Mouse (Mus musculus): ENCODE data around the gene Cbx7. TPM values are rescaled to one million over a fixed set of nuclear protein-coding genes. Genes with fewer than 3 reads are reported as not detected.
"Not testable (repeated sequence)": the region's sequence is repeated elsewhere in the genome, so short reads cannot be mapped to it uniquely, and the experiment has no call there.

Cbx7 gene
- polyA plus RNA-seq, 1 experiment from 2014 or later = 0.97 TPM

GRCm38 (mm10) chr15:79947681-79948080 lies 23.2 kb downstream of the Cbx7 start:
- no peak overlapping the region for H3K4me2 ChIP-seq (ENCODE audit: low read depth, severe bottlenecking)
- WGBS = 74% methylated on average over 6 of the region's 6 CpGs
- H3K36me3 ChIP-seq (ENCODE audit: control insufficient read depth, insufficient read depth, low read length) = no peaks in the 10 kb centered on the region
- no peak for DNase-seq (ENCODE audit: low spot score)
- no peaks in the 10 kb centered on the region for H3K27me3 ChIP-seq (ENCODE audit: control insufficient read depth, insufficient read depth, low read length)
- H3K27ac ChIP-seq (replicated peaks; ENCODE audit: low read depth, low read length) = no peak overlapping the region
- peaks cover 26% of the 10 kb centered on the region for H3K4me1 ChIP-seq (ENCODE audit: control insufficient read depth, insufficient read depth, low read length)
- H3K9ac ChIP-seq (ENCODE audit: low read length) = no peak overlapping the region
- H3K4me3 ChIP-seq (ENCODE audit: low read depth, low read length) = no peak overlapping the region
- ATAC-seq (ENCODE audit: insufficient number of reproducible peaks, low FRiP score, low TSS enrichment, low read depth) = no peak
- H3K9me3 ChIP-seq (ENCODE audit: control insufficient read depth, low read length) = no peaks in the 10 kb centered on the region

GRCm38 (mm10) chr15:79946790-79947189 lies 24.1 kb downstream of the Cbx7 start:
- 52% methylated on average over 9 of the region's 9 CpGs for WGBS
- H3K4me3 ChIP-seq (ENCODE audit: low read depth, low read length) = no peak overlapping the region
- H3K4me1 ChIP-seq (ENCODE audit: control insufficient read depth, insufficient read depth, low read length) = peaks cover 21% of the 10 kb centered on the region
- H3K27ac ChIP-seq (replicated peaks; ENCODE audit: low read depth, low read length) = no peak overlapping the region
- H3K27me3 ChIP-seq (ENCODE audit: control insufficient read depth, insufficient read depth, low read length) = no peaks in the 10 kb centered on the region
- H3K36me3 ChIP-seq (ENCODE audit: control insufficient read depth, insufficient read depth, low read length) = no peaks in the 10 kb centered on the region
- ATAC-seq (ENCODE audit: insufficient number of reproducible peaks, low FRiP score, low TSS enrichment, low read depth) (no peak), DNase-seq (ENCODE audit: low spot score) (peak; percentile 51)
- no peak overlapping the region for H3K4me2 ChIP-seq (ENCODE audit: low read depth, severe bottlenecking)
- H3K9me3 ChIP-seq (ENCODE audit: control insufficient read depth, low read length) = no peaks in the 10 kb centered on the region
- no peak overlapping the region for H3K9ac ChIP-seq (ENCODE audit: low read length)

GRCm38 (mm10) chr15:79946022-79946421 lies 24.9 kb downstream of the Cbx7 start:
- Histone ChIP-seq H3K4me3 (ENCODE audit: low read depth, low read length) (no peak overlapping the region), H3K36me3 (ENCODE audit: control insufficient read depth, insufficient read depth, low read length) (no peaks in the 10 kb centered on the region), H3K27ac (replicated peaks; ENCODE audit: low read depth, low read length) (no peak overlapping the region), H3K9ac (ENCODE audit: low read length) (no peak overlapping the region), H3K27me3 (ENCODE audit: control insufficient read depth, insufficient read depth, low read length) (no peaks in the 10 kb centered on the region), H3K4me1 (ENCODE audit: control insufficient read depth, insufficient read depth, low read length) (peaks cover 15% of the 10 kb centered on the region), H3K4me2 (ENCODE audit: low read depth, severe bottlenecking) (no peak overlapping the region), H3K9me3 (ENCODE audit: control insufficient read depth, low read length) (no peaks in the 10 kb centered on the region)
- peak; percentile 97 for DNase-seq (ENCODE audit: low spot score)
- 12% methylated on average over 4 of the region's 4 CpGs for WGBS
- peak; percentile 73; the same call in 1 of the 2 replicates for ATAC-seq (ENCODE audit: insufficient number of reproducible peaks, low FRiP score, low TSS enrichment, low read depth)

GRCm38 (mm10) chr15:79944948-79945347 lies 26.0 kb downstream of the Cbx7 start:
- peaks cover 5% of the 10 kb centered on the region for H3K4me1 ChIP-seq (ENCODE audit: control insufficient read depth, insufficient read depth, low read length)
- DNase-seq (ENCODE audit: low spot score) = no peak
- no peak overlapping the region for H3K27ac ChIP-seq (replicated peaks; ENCODE audit: low read depth, low read length)
- no peak for ATAC-seq (ENCODE audit: insufficient number of reproducible peaks, low FRiP score, low TSS enrichment, low read depth)
- H3K9ac ChIP-seq (ENCODE audit: low read length) = no peak overlapping the region
- H3K4me2 ChIP-seq (ENCODE audit: low read depth, severe bottlenecking) = no peak overlapping the region
- H3K4me3 ChIP-seq (ENCODE audit: low read depth, low read length) = no peak overlapping the region
- H3K9me3 ChIP-seq (ENCODE audit: control insufficient read depth, low read length) = no peaks in the 10 kb centered on the region
- WGBS = 81% methylated on average over 5 of the region's 5 CpGs
- no peaks in the 10 kb centered on the region for H3K36me3 ChIP-seq (ENCODE audit: control insufficient read depth, insufficient read depth, low read length)
- H3K27me3 ChIP-seq (ENCODE audit: control insufficient read depth, insufficient read depth, low read length) = no peaks in the 10 kb centered on the region

- DNase-seq (ENCODE audit: low spot score) (no peak), ATAC-seq (ENCODE audit: insufficient number of reproducible peaks, low FRiP score, low TSS enrichment, low read depth) (no peak)
- Histone ChIP-seq H3K36me3 (ENCODE audit: control insufficient read depth, insufficient read depth, low read length) (no peaks in the 10 kb centered on the region), H3K4me2 (ENCODE audit: low read depth, severe bottlenecking) (no peak overlapping the region), H3K9me3 (ENCODE audit: control insufficient read depth, low read length) (no peaks in the 10 kb centered on the region), H3K4me3 (ENCODE audit: low read depth, low read length) (no peak overlapping the region), H3K27me3 (ENCODE audit: control insufficient read depth, insufficient read depth, low read length) (no peaks in the 10 kb centered on the region), H3K27ac (replicated peaks; ENCODE audit: low read depth, low read length) (no peak overlapping the region), H3K4me1 (ENCODE audit: control insufficient read depth, insufficient read depth, low read length) (no peaks in the 10 kb centered on the region), H3K9ac (ENCODE audit: low read length) (no peak overlapping the region)
- WGBS = 88% methylated on average over 3 of the region's 3 CpGs
These were observed 27.3 kb downstream of the Cbx7 start for GRCm38 (mm10) chr15:79943584-79943983.

- Histone ChIP-seq H3K27ac (replicated peaks; ENCODE audit: low read depth, low read length) (no peak overlapping the region), H3K4me2 (ENCODE audit: low read depth, severe bottlenecking) (no peak overlapping the region), H3K27me3 (ENCODE audit: control insufficient read depth, insufficient read depth, low read length) (no peaks in the 10 kb centered on the region), H3K4me3 (ENCODE audit: low read depth, low read length) (no peak overlapping the region), H3K36me3 (ENCODE audit: control insufficient read depth, insufficient read depth, low read length) (no peaks in the 10 kb centered on the region), H3K4me1 (ENCODE audit: control insufficient read depth, insufficient read depth, low read length) (no peaks in the 10 kb centered on the region), H3K9ac (ENCODE audit: low read length) (no peak overlapping the region), H3K9me3 (ENCODE audit: control insufficient read depth, low read length) (no peaks in the 10 kb centered on the region)
- ATAC-seq (ENCODE audit: insufficient number of reproducible peaks, low FRiP score, low TSS enrichment, low read depth) (no peak), DNase-seq (ENCODE audit: low spot score) (no peak)
- 88% methylated on average over 6 of the region's 6 CpGs for WGBS
These were observed 28.4 kb downstream of the Cbx7 start for GRCm38 (mm10) chr15:79942541-79942940.

- ATAC-seq (ENCODE audit: insufficient number of reproducible peaks, low FRiP score, low TSS enrichment, low read depth) (no peak), DNase-seq (ENCODE audit: low spot score) (peak; percentile 38)
- no peak overlapping the region for H3K4me3 ChIP-seq (ENCODE audit: low read depth, low read length)
- H3K4me1 ChIP-seq (ENCODE audit: control insufficient read depth, insufficient read depth, low read length) = no peaks in the 10 kb centered on the region
- H3K9me3 ChIP-seq (ENCODE audit: control insufficient read depth, low read length) = no peaks in the 10 kb centered on the region
- no peak overlapping the region for H3K9ac ChIP-seq (ENCODE audit: low read length)
- WGBS = 26% methylated on average over 8 of the region's 8 CpGs
- H3K27ac ChIP-seq (replicated peaks; ENCODE audit: low read depth, low read length) = no peak overlapping the region
- H3K36me3 ChIP-seq (ENCODE audit: control insufficient read depth, insufficient read depth, low read length) = no peaks in the 10 kb centered on the region
- H3K27me3 ChIP-seq (ENCODE audit: control insufficient read depth, insufficient read depth, low read length) = no peaks in the 10 kb centered on the region
- no peak overlapping the region for H3K4me2 ChIP-seq (ENCODE audit: low read depth, severe bottlenecking)
These were observed 30.0 kb downstream of the Cbx7 start for GRCm38 (mm10) chr15:79940932-79941331.

GRCm38 (mm10) chr15:79939913-79940312 lies 31.0 kb downstream of the Cbx7 start:
- H3K27me3 ChIP-seq (ENCODE audit: control insufficient read depth, insufficient read depth, low read length) = no peaks in the 10 kb centered on the region
- H3K4me2 ChIP-seq (ENCODE audit: low read depth, severe bottlenecking) = no peak overlapping the region
- 0 out of 2 replicates have a peak, but pooled peaks cover 2% of the 10 kb centered on the region for H3K4me1 ChIP-seq (ENCODE audit: control insufficient read depth, insufficient read depth, low read length)
- DNase-seq (ENCODE audit: low spot score) (no peak), ATAC-seq (ENCODE audit: insufficient number of reproducible peaks, low FRiP score, low TSS enrichment, low read depth) (no peak)
- no peak overlapping the region for H3K4me3 ChIP-seq (ENCODE audit: low read depth, low read length)
- no peaks in the 10 kb centered on the region for H3K36me3 ChIP-seq (ENCODE audit: control insufficient read depth, insufficient read depth, low read length)
- H3K27ac ChIP-seq (replicated peaks; ENCODE audit: low read depth, low read length) = no peak overlapping the region
- 89% methylated on average over 16 of the region's 16 CpGs for WGBS
- H3K9me3 ChIP-seq (ENCODE audit: control insufficient read depth, low read length) = no peaks in the 10 kb centered on the region
- no peak overlapping the region for H3K9ac ChIP-seq (ENCODE audit: low read length)

GRCm38 (mm10) chr15:79939501-79939900 lies 31.4 kb downstream of the Cbx7 start:
- not testable (repeated sequence) for H3K4me1 ChIP-seq (ENCODE audit: control insufficient read depth, insufficient read depth, low read length); ATAC-seq (ENCODE audit: insufficient number of reproducible peaks, low FRiP score, low TSS enrichment, low read depth); H3K9me3 ChIP-seq (ENCODE audit: control insufficient read depth, low read length); DNase-seq (ENCODE audit: low spot score); H3K27ac ChIP-seq (replicated peaks; ENCODE audit: low read depth, low read length); H3K9ac ChIP-seq (ENCODE audit: low read length); H3K27me3 ChIP-seq (ENCODE audit: control insufficient read depth, insufficient read depth, low read length); H3K36me3 ChIP-seq (ENCODE audit: control insufficient read depth, insufficient read depth, low read length); H3K4me3 ChIP-seq (ENCODE audit: low read depth, low read length); H3K4me2 ChIP-seq (ENCODE audit: low read depth, severe bottlenecking)
- 83% methylated on average over 5 of the region's 7 CpGs for WGBS

Measured in limb, embryonic 11.5 days (tissue).